Mouse (Mus musculus) bone marrow macrophage, adult 2 months (primary cell): ENCODE data around the gene Ephb4. TPM values are rescaled to one million over a fixed set of nuclear protein-coding genes. Genes with fewer than 3 reads are reported as not detected.
A peak's percentile ranks its signal among the peaks of the same experiment; 100 is the strongest.

Experiments used
- H3K27ac ChIP-seq: 2 replicates; pipeline ENCODE4 v1.5.1; 2012; ENCODE audit warnings: low read depth, low read length; ENCODE audit not compliant: insufficient read depth
- H3K4me1 ChIP-seq: 2 replicates; pipeline ENCODE4 v1.6.1; 2012; ENCODE audit warnings: low read length; ENCODE audit not compliant: control insufficient read depth, insufficient read depth
- H3K4me3 ChIP-seq: 2 replicates; pipeline ENCODE4 v1.5.1; 2012; ENCODE audit warnings: mild to moderate bottlenecking, low read length, moderate library complexity; ENCODE audit not compliant: insufficient read depth
- CTCF ChIP-seq: IDR thresholded peaks from 2 replicates; pipeline ENCODE4 v1.5.1; 2012; ENCODE audit warnings: low read depth, mild to moderate bottlenecking, low read length, moderate library complexity
- POLR2A ChIP-seq: IDR thresholded peaks from 2 replicates; pipeline ENCODE4 v1.6.1; 2012; ENCODE audit warnings: mild to moderate bottlenecking, low read depth, low read length, borderline replicate concordance
- polyA plus RNA-seq: library from polyadenylated mRNA; stranded (reverse); fragments of >200 nt; gene quantifications from 2 replicates; pipeline ENCODE4 v1.2.4, GENCODE M21; 2012; ENCODE audit not compliant: missing spikeins, insufficient read depth, insufficient read length

Gene Ephb4
- polyA plus RNA-seq = 0.19 TPM in 1 of 2 replicates, not detected in the other

GRCm38 (mm10) chr5:137349384-137350204, at the start of gene Ephb4:
TSS of gene Ephb4 (plus strand) at chr5:137350109.
- no peak for TF ChIP-seq CTCF
- TF ChIP-seq POLR2A = no peak
- H3K4me3 ChIP-seq = peak within 1 kb of the TSS; percentile 18; the same call in 1 of the 2 replicates

GRCm38 (mm10) chr5:137301253-137301652, 48.7 kb upstream of the Ephb4 start:
- Histone ChIP-seq H3K27ac (no peak overlapping the region), H3K4me1 (peaks cover 21% of the 10 kb centered on the region), H3K4me3 (no peak overlapping the region)
- TF ChIP-seq CTCF (no peak), POLR2A (no peak)

More at GRCm38 (mm10) chr5:137349384-137350204, at the start of gene Ephb4:
- Histone ChIP-seq H3K4me1 (no peaks in the 10 kb centered on the region), H3K27ac (no peak within 1 kb of the TSS)

- Histone ChIP-seq H3K4me1 (peaks cover 21% of the 10 kb centered on the region), H3K27ac (no peak overlapping the region), H3K4me3 (no peak overlapping the region)
- TF ChIP-seq CTCF (no peak), POLR2A (no peak)
These were observed 46.3 kb upstream of the Ephb4 start for GRCm38 (mm10) chr5:137303609-137304008.

- H3K4me1 ChIP-seq = peaks cover 21% of the 10 kb centered on the region
- no peak overlapping the region for H3K4me3 ChIP-seq
- no peak overlapping the region for H3K27ac ChIP-seq
- TF ChIP-seq CTCF = no peak
- TF ChIP-seq POLR2A = no peak
These were observed 45.7 kb upstream of the Ephb4 start for GRCm38 (mm10) chr5:137304165-137304564.

GRCm38 (mm10) chr5:137304816-137305215, 45.1 kb upstream of the Ephb4 start:
- Histone ChIP-seq H3K4me1 (peaks cover 21% of the 10 kb centered on the region), H3K27ac (no peak overlapping the region), H3K4me3 (peak overlapping the region; percentile 81)
- TF ChIP-seq POLR2A = no peak
- no peak for TF ChIP-seq CTCF

GRCm38 (mm10) chr5:137305822-137306221, 44.1 kb upstream of the Ephb4 start:
- TF ChIP-seq POLR2A (no peak), CTCF (no peak)
- H3K27ac ChIP-seq = peak overlapping the region; percentile 94
- H3K4me1 ChIP-seq = peaks cover 28% of the 10 kb centered on the region
- H3K4me3 ChIP-seq = peak overlapping the region; percentile 81

- TF ChIP-seq CTCF (no peak), POLR2A (no peak)
- H3K27ac ChIP-seq = peak overlapping the region; percentile 94
- peaks cover 35% of the 10 kb centered on the region for H3K4me1 ChIP-seq
These were observed 43.4 kb upstream of the Ephb4 start for GRCm38 (mm10) chr5:137306439-137307005.

GRCm38 (mm10) chr5:137307071-137307912, 42.6 kb upstream of the Ephb4 start, which contains the start of gene Srrt:
TSS of gene Srrt (minus strand) at chr5:137307674.
- peak within 1 kb of the TSS; percentile 94 for H3K27ac ChIP-seq
- H3K4me3 ChIP-seq = peak within 1 kb of the TSS; percentile 81
- TF ChIP-seq POLR2A = peak; percentile 51; the same call in 1 of the 2 replicates
- no peak for TF ChIP-seq CTCF
- H3K4me1 ChIP-seq = peaks cover 43% of the 10 kb centered on the region

More at GRCm38 (mm10) chr5:137306439-137307005, 43.4 kb upstream of the Ephb4 start:
- H3K4me3 ChIP-seq = peak overlapping the region; percentile 81

- Histone ChIP-seq H3K27ac (peak overlapping the region; percentile 94), H3K4me3 (peak overlapping the region; percentile 81), H3K4me1 (peaks cover 47% of the 10 kb centered on the region)
- no peak for TF ChIP-seq CTCF
- no peak for TF ChIP-seq POLR2A
These were observed 41.6 kb upstream of the Ephb4 start for GRCm38 (mm10) chr5:137308356-137308755.
